Mouse (Mus musculus) myocyte (in vitro differentiated cells): ENCODE results near the gene Spsb3. TPM values are rescaled to one million over a fixed set of nuclear protein-coding genes. Genes with fewer than 3 reads are reported as not detected.

Experiments
- H3K27me3 ChIP-seq: one replicate; pipeline ENCODE4 v1.6.1; 2011; ENCODE audit not compliant: control insufficient read depth, insufficient read depth, insufficient read length
- H3K36me3 ChIP-seq: one replicate; pipeline ENCODE4 v1.6.1; 2011; ENCODE audit not compliant: control insufficient read depth, insufficient read depth
- H3K4me2 ChIP-seq: one replicate; pipeline ENCODE4 v1.6.1; 2011; ENCODE audit warnings: low read depth, control low read depth
- H3K4me3 ChIP-seq: one replicate; pipeline ENCODE4 v1.5.1; 2011; ENCODE audit warnings: mild to moderate bottlenecking, control low read depth, moderate library complexity
- H3K79me2 ChIP-seq: one replicate; pipeline ENCODE4 v1.6.1; 2011; ENCODE audit not compliant: control insufficient read depth, insufficient read depth
- H3ac ChIP-seq: one replicate; pipeline ENCODE4 v1.6.1; 2011; ENCODE audit not compliant: control insufficient read depth, insufficient read length
- CEBPB ChIP-seq: IDR thresholded peaks from 2 replicates; pipeline ENCODE4 v1.6.1; 2011; ENCODE audit warnings: mild to moderate bottlenecking, moderate library complexity; ENCODE audit not compliant: poor library complexity, insufficient read depth, severe bottlenecking
- E2F4 ChIP-seq: IDR thresholded peaks from one replicate; pipeline ENCODE4 v1.6.1; 2011; ENCODE audit warnings: mild to moderate bottlenecking, control low read depth, moderate library complexity; ENCODE audit not compliant: insufficient read depth
- MAX ChIP-seq: IDR thresholded peaks from one replicate; pipeline ENCODE4 v1.6.1; 2011; ENCODE audit warnings: low read depth, mild to moderate bottlenecking, control low read depth
- MYOD1 ChIP-seq, 3 experiments: IDR thresholded peaks; one replicate each; pipeline ENCODE4 v1.6.1; 2011; ENCODE audit warnings: control low read depth in 2 of 3, low read depth in 2 of 3, mild to moderate bottlenecking in 2 of 3, moderate library complexity in 1 of 3; ENCODE audit not compliant: insufficient read length in 2 of 3, control insufficient read depth in 1 of 3
- MYOG ChIP-seq, 3 experiments: IDR thresholded peaks; one replicate each; pipeline ENCODE4 v1.6.1; 2011; ENCODE audit warnings: control low read depth in 2 of 3, low read depth in 2 of 3, mild to moderate bottlenecking in 2 of 3; ENCODE audit not compliant: insufficient read length in 2 of 3, control insufficient read depth in 1 of 3, insufficient read depth in 1 of 3
- POLR2A ChIP-seq: IDR thresholded peaks from one replicate; pipeline ENCODE4 v1.6.1; 2011; ENCODE audit warnings: low read depth, mild to moderate bottlenecking, control low read depth, moderate library complexity; ENCODE audit not compliant: insufficient read length
- POLR2AphosphoS2 ChIP-seq: IDR thresholded peaks from one replicate; pipeline ENCODE4 v1.6.1; 2011; ENCODE audit warnings: low read depth, control low read depth; ENCODE audit not compliant: insufficient read length
- REST ChIP-seq: IDR thresholded peaks from one replicate; pipeline ENCODE4 v1.6.1; 2011; ENCODE audit warnings: mild to moderate bottlenecking, control low read depth, moderate library complexity; ENCODE audit not compliant: insufficient read depth, insufficient read length
- SRF ChIP-seq: IDR thresholded peaks from one replicate; pipeline ENCODE4 v1.6.1; 2011; ENCODE audit warnings: low read depth; ENCODE audit not compliant: control insufficient read depth, insufficient read length
- TCF12 ChIP-seq: IDR thresholded peaks from one replicate; pipeline ENCODE4 v1.6.1; 2011; ENCODE audit warnings: mild to moderate bottlenecking, control low read depth; ENCODE audit not compliant: poor library complexity, insufficient read depth, severe bottlenecking
- TCF3 ChIP-seq: IDR thresholded peaks from one replicate; pipeline ENCODE4 v1.6.1; 2011; ENCODE audit warnings: low read depth, control low read depth; ENCODE audit not compliant: insufficient read length
- USF1 ChIP-seq: IDR thresholded peaks from one replicate; pipeline ENCODE4 v1.6.1; 2011; ENCODE audit warnings: low read depth, mild to moderate bottlenecking, control low read depth, moderate library complexity
- polyA plus RNA-seq: library from polyadenylated mRNA; unstranded; fragments of >200 nt; fragmentation: generic; extraction: Trizol; gene quantifications from one replicate; pipeline ENCODE4 v1.2.1, GENCODE M21; 2012; ENCODE audit warnings: missing spikeins

Gene Spsb3
- polyA plus RNA-seq, 1 experiment = 46.6 TPM

DNA sequence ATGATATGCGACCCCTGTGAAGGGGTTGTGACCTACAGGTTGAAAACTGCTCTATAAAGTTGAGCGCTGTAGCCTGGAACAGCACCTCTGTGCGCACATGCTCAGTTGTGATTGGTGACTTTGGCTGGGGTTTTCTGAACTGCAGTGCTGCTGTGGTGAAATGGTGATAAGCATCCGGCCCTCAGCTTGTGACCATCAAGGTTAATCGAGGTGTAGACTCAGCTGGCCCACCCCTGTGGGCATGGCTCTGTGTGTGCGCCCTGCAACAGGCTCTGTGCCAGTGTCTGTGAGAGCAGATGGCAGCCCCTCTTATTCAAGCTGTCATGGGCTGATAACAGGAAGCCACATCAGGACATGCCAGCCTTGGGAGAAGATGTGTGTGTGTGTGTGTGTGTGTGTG, 27.5 kb upstream of the Spsb3 start:
- no peak for TF ChIP-seq MAX
- TF ChIP-seq REST = no peak
- no peak for TF ChIP-seq USF1
- TF ChIP-seq CEBPB = no peak
- TF ChIP-seq E2F4 = no peak
- TF ChIP-seq TCF3 = no peak
- Histone ChIP-seq H3K4me3 (no peak overlapping the region), H3K4me2 (no peak overlapping the region), H3K36me3 (no peaks in the 10 kb centered on the region), H3K79me2 (no peaks in the 10 kb centered on the region), H3ac (no peak overlapping the region), H3K27me3 (no peaks in the 10 kb centered on the region)

GRCm38 (mm10) chr17:24860076-24860475, 26.4 kb upstream of the Spsb3 start:
- Histone ChIP-seq H3K4me2 (no peak overlapping the region), H3K79me2 (no peaks in the 10 kb centered on the region), H3K27me3 (no peaks in the 10 kb centered on the region), H3K36me3 (no peaks in the 10 kb centered on the region), H3K4me3 (no peak overlapping the region), H3ac (no peak overlapping the region)
- TF ChIP-seq POLR2AphosphoS2 = no peak
- no peak for TF ChIP-seq SRF
- TF ChIP-seq E2F4 = no peak
- TF ChIP-seq MYOD1 (IDR thresholded peaks at IDR 0.05; ENCODE audit: control insufficient read depth in 1 of 3, insufficient read length in 2 of 3, low read depth in 2 of 3) = no peak
- no peak for TF ChIP-seq TCF3

DNA sequence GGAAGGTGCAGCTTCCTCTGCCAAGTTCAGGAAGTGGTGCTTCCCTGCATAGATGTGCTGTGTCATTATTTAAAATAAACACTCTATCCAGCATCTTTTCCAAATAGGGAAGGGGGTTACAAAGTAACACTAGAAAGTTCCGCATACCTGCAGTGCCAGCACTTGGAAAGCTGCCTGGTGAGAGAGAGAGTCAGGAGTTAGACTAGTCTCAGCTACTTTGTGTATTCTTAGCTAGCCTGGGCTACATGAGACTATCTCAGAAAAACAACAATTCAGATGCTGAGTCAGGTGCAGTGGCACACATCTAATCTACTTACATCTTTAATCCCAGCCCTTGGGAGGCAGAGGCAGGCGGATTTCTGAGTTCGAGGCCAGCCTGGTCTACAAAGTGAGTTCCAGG, 24.7 kb upstream of the Spsb3 start:
- H3K36me3 ChIP-seq = no peaks in the 10 kb centered on the region

GRCm38 (mm10) chr17:24865776-24866175, 20.7 kb upstream of the Spsb3 start, which contains the start of gene Igfals:
Igfals (plus strand) TSS chr17:24865997.
- no peak for TF ChIP-seq TCF3
- no peak for TF ChIP-seq CEBPB
- TF ChIP-seq SRF = no peak
- no peak for TF ChIP-seq REST
- no peak for TF ChIP-seq MYOD1 (IDR thresholded peaks at IDR 0.05; ENCODE audit: control insufficient read depth in 1 of 3, insufficient read length in 2 of 3, low read depth in 2 of 3)
- TF ChIP-seq TCF12 = no peak
- TF ChIP-seq E2F4 = no peak
- no peak for TF ChIP-seq POLR2A
- TF ChIP-seq MAX = no peak
- TF ChIP-seq MYOG (IDR thresholded peaks at IDR 0.05; ENCODE audit: control insufficient read depth in 1 of 3, insufficient read depth in 1 of 3, insufficient read length in 2 of 3, low read depth in 2 of 3) = no peak
- TF ChIP-seq USF1 = no peak
- no peak for TF ChIP-seq POLR2AphosphoS2
- H3K79me2 ChIP-seq = no peaks in the 10 kb centered on the region

More for the DNA sequence above, 24.7 kb upstream of the Spsb3 start:
- Histone ChIP-seq H3K27me3 (no peaks in the 10 kb centered on the region), H3K79me2 (no peaks in the 10 kb centered on the region), H3K4me3 (no peak overlapping the region), H3K4me2 (no peak overlapping the region), H3ac (no peak overlapping the region)
- TF ChIP-seq POLR2AphosphoS2 (no peak), SRF (no peak)

DNA sequence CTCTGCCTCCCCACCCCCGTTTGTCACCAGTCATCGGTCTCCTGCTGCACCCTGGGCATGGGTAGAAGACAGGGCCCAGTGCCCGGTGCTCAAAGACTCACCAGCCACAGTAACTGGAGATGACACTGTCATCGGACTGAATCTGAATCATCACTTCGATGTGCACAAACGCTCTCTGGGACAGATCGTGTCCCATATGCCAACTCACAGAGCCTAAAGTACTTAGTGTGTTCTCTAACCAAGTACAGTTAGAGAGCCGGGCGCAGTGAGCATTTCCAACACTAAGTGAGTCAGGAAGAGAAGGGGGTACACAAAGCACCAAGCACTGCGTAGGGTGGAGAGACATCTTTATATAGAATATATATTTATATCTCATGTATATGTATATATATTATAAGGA, 18.5 kb upstream of the Spsb3 start:
- Histone ChIP-seq H3K4me2 (no peak overlapping the region), H3K4me3 (no peak overlapping the region)

More at GRCm38 (mm10) chr17:24865776-24866175, 20.7 kb upstream of the Spsb3 start, which contains the start of gene Igfals:
- no peak within 1 kb of the TSS for H3K4me2 ChIP-seq
- H3ac ChIP-seq = no peak within 1 kb of the TSS
- H3K27me3 ChIP-seq = no peaks in the 10 kb centered on the region
- no peak within 1 kb of the TSS for H3K4me3 ChIP-seq
- H3K36me3 ChIP-seq = no peaks in the 10 kb centered on the region

More for the DNA sequence above, 18.5 kb upstream of the Spsb3 start:
- no peaks in the 10 kb centered on the region for H3K36me3 ChIP-seq
- H3ac ChIP-seq = no peak overlapping the region
- no peaks in the 10 kb centered on the region for H3K27me3 ChIP-seq
- no peak for TF ChIP-seq POLR2AphosphoS2
- no peak for TF ChIP-seq CEBPB
- TF ChIP-seq MAX = no peak
- TF ChIP-seq E2F4 = no peak
- no peak for TF ChIP-seq REST
- TF ChIP-seq TCF12 = no peak
- TF ChIP-seq TCF3 = no peak
- H3K79me2 ChIP-seq = no peaks in the 10 kb centered on the region
